Comparison of ENCODE assay signal across 10 mouse cellular contexts in the genomic region with DNA sequence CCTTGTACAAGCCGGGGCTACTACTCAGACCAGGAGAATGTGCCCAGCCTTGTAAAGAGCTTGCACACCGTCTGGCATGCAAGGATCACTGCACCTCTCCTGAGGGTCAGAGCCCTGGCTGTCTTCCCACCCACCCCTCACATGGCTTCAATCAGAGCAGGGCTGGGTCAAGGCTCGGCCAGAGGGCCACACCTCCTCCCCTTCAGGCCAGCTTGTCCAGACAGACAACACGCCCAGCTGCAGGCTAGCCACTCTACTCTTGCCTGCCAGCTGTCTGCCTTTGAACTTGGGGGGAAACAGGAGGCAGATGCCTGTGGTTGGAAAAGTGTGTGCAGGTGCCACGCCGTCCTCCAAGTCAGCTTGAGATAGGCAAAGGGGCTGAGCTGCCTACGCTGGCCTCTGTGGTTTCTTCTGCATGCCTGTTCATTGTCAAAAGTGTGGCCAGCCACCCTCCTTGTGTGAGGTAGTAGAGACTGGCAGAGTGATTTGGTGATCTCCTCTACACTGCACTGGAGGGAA. TPM values are rescaled to one million over a fixed set of nuclear protein-coding genes. Genes with fewer than 3 reads are reported as not detected.
DNase-seq lines count a peak whose midpoint lies in the region; ATAC-seq lines count a peak whose summit lies in the region.
"Had no signal": no experiment of that assay in that cellular context is flagged by ENCODE, and none has a peak within 500 bp of the region (broad histone marks: within the 10 kb centered on the region; RNA-seq: fewer than 3 reads in every experiment).

No protein-coding gene starts in this region.

- no peak for DNase-seq in heart, adult 8-10 months (ENCODE audit: low spot score)
- DNase-seq in embryo, embryonic 11 days: peak; percentile 72
- DNase-seq in lung, postnatal 36 days: peak; percentile 19
- DNase-seq in right cerebral cortex, postnatal 4 days: no peak
- no peak for DNase-seq in liver
- DNase-seq in layer of hippocampus, postnatal 25 days (ENCODE audit: extremely low spot score in 1 of 2, low spot score in 1 of 2): no peak

- no peaks in the 10 kb centered on the region for H3K9me3 ChIP-seq in heart, embryonic 11.5 days (replicated peaks; ENCODE audit: control insufficient read depth, low read length)
- H3K9me3 ChIP-seq in intestine, embryonic 16.5 days (ENCODE audit: control insufficient read depth, low read length): no peaks in the 10 kb centered on the region
- H3K9me3 ChIP-seq: neural tube, embryonic 13.5 days had no signal

- 17% methylated on average over 7 of the region's 7 CpGs for WGBS in heart, embryonic 11.5 days (ENCODE audit: insufficient replicate concordance)
- WGBS in intestine, embryonic 16.5 days: 33% methylated on average over 7 of the region's 7 CpGs

- 0 out of 2 replicates have a peak overlapping the region, but pooled peaks have one; percentile 16 for H3K9ac ChIP-seq in heart, embryonic 11.5 days (ENCODE audit: low read depth, low read length)
- no peak overlapping the region for H3K9ac ChIP-seq in intestine, embryonic 16.5 days (ENCODE audit: low read depth, low read length)
- H3K9ac ChIP-seq: neural tube, embryonic 13.5 days had no signal

- peaks cover 23% of the 10 kb centered on the region for H3K4me1 ChIP-seq in heart, embryonic 11.5 days (ENCODE audit: control insufficient read depth, insufficient read depth, low read length)
- H3K4me1 ChIP-seq in intestine, embryonic 16.5 days (ENCODE audit: control insufficient read depth, insufficient read depth, low read length): peaks cover 13% of the 10 kb centered on the region

- H3K27ac ChIP-seq in heart, embryonic 11.5 days (ENCODE audit: low read depth, low read length): peak overlapping the region; percentile 74
- H3K27ac ChIP-seq in intestine, embryonic 16.5 days (ENCODE audit: low read length): no peak overlapping the region
- H3K27ac ChIP-seq: neural tube, embryonic 13.5 days had no signal

- H3K36me3 ChIP-seq in heart, embryonic 11.5 days (ENCODE audit: control insufficient read depth, insufficient read depth, low read length): no peaks in the 10 kb centered on the region
- no peaks in the 10 kb centered on the region for H3K36me3 ChIP-seq in intestine, embryonic 16.5 days (ENCODE audit: control insufficient read depth, insufficient read depth, low read length)
- H3K36me3 ChIP-seq: neural tube, embryonic 13.5 days had no signal

- peak overlapping the region; percentile 16 for H3K4me2 ChIP-seq in heart, embryonic 11.5 days
- H3K4me2 ChIP-seq in intestine, embryonic 16.5 days (ENCODE audit: low read depth, low read length): no peak overlapping the region
- H3K4me2 ChIP-seq: neural tube, embryonic 13.5 days had no signal

- peak; percentile 64 for ATAC-seq in heart, embryonic 11.5 days (replicated peaks; ENCODE audit: insufficient number of reproducible peaks, low FRiP score, low TSS enrichment)
- peak; percentile 58 for ATAC-seq in intestine, embryonic 16.5 days

- no peak overlapping the region for H3K4me3 ChIP-seq in heart, embryonic 11.5 days (ENCODE audit: low read depth, low read length)
- no peak overlapping the region for H3K4me3 ChIP-seq in intestine, embryonic 16.5 days (ENCODE audit: low read length)
- H3K4me3 ChIP-seq: neural tube, embryonic 13.5 days had no signal

- H3K27me3 ChIP-seq in heart, embryonic 11.5 days (ENCODE audit: control insufficient read depth, insufficient read depth, low read length): no peaks in the 10 kb centered on the region
- no peaks in the 10 kb centered on the region for H3K27me3 ChIP-seq in intestine, embryonic 16.5 days (replicated peaks; ENCODE audit: control insufficient read depth, insufficient read depth, low read length)

RNA-seq across cellular contexts. Expression of a gene that starts 9.0 kb away (rescaled TPM):
- not detected in 2 replicates for polyA plus RNA-seq in heart, embryonic 11.5 days (2014; fragmentation: Nextera tagmentation; extraction: Ambion mirVana)
- not detected for total RNA-seq in heart, adult 8-10 months (2022)
- not detected in 2 replicates for polyA plus RNA-seq in intestine, embryonic 16.5 days (2015; fragmentation: Nextera tagmentation; extraction: Ambion mirVana)
- not detected for total RNA-seq in layer of hippocampus, postnatal 25 days (2021)
- total RNA-seq: gastrocnemius, postnatal 4 days had no signal
- polyA plus RNA-seq: neural tube, embryonic 13.5 days had no signal

Comparison
In these comparisons a context has a peak if more than half of its experiments do, and no peak if none do; other contexts are left out.
1. DNase-seq: peak in embryo, embryonic 11 days (single experiment) and lung, postnatal 36 days (single experiment); none in heart, adult 8-10 months (single experiment), right cerebral cortex, postnatal 4 days (single experiment), liver (single experiment) and layer of hippocampus, postnatal 25 days (0 of 2).